Mouse (Mus musculus): ENCODE measurements around the gene Otulin.

GRCm38 (mm10) chr15:27592620-27593320, 37.7 kb downstream of the Otulin start:
- TF ChIP-seq MAX (IDR thresholded peaks at IDR 0.05; ENCODE audit: low read depth) (no peak), MYOD1 (IDR thresholded peaks at IDR 0.05; ENCODE audit: control insufficient read depth in 1 of 3, insufficient read length in 2 of 3, low read depth in 2 of 3) (peak in 1 of 3 experiments; percentile 8), POLR2AphosphoS2 (IDR thresholded peaks at IDR 0.05; ENCODE audit: insufficient read length, low read depth) (peak; percentile 55), POLR2A (IDR thresholded peaks at IDR 0.05; ENCODE audit: insufficient read length, low read depth) (peak; percentile 35), MYOG (IDR thresholded peaks at IDR 0.05; ENCODE audit: control insufficient read depth in 1 of 3, insufficient read depth in 1 of 3, insufficient read length in 2 of 3, low read depth in 2 of 3) (no peak), REST (IDR thresholded peaks at IDR 0.05; ENCODE audit: insufficient read depth, insufficient read length) (no peak), TCF12 (IDR thresholded peaks at IDR 0.05; ENCODE audit: insufficient read depth, poor library complexity, severe bottlenecking) (no peak), SRF (IDR thresholded peaks at IDR 0.05; ENCODE audit: control insufficient read depth, insufficient read length, low read depth) (no peak), CEBPB (IDR thresholded peaks at IDR 0.05; ENCODE audit: insufficient read depth, poor library complexity, severe bottlenecking) (no peak), USF1 (IDR thresholded peaks at IDR 0.05; ENCODE audit: low read depth) (no peak), E2F4 (IDR thresholded peaks at IDR 0.05; ENCODE audit: insufficient read depth) (no peak), TCF3 (IDR thresholded peaks at IDR 0.05; ENCODE audit: insufficient read length, low read depth) (no peak)

Measured in myocyte (in vitro differentiated cells).